Mouse (Mus musculus) neural tube, embryonic 12.5 days (tissue): ENCODE data around the gene Rasgrf1. TPM values are rescaled to one million over a fixed set of nuclear protein-coding genes. Genes with fewer than 3 reads are reported as not detected.

Source experiments
- ATAC-seq: fragments of 200-750 bp; cut with Nextera tagmentation; 2 replicates; pipeline ENCODE4 v1.8.0; 2017; ENCODE audit warnings: low read depth, mild to moderate bottlenecking, moderate TSS enrichment, moderate library complexity; ENCODE audit not compliant: low FRiP score
- H3K27ac ChIP-seq: fragments of 300-500 bp; sonication (generic); 2 replicates; pipeline ENCODE4 v1.5.1; 2016
- H3K27me3 ChIP-seq: fragments of 300-500 bp; sonication (generic); replicated peaks from 2 replicates; pipeline ENCODE4 v1.6.1; 2016; ENCODE audit warnings: mild to moderate bottlenecking
- H3K36me3 ChIP-seq: fragments of 300-500 bp; sonication (generic); 2 replicates; pipeline ENCODE4 v1.6.1; 2016; ENCODE audit warnings: mild to moderate bottlenecking
- H3K4me1 ChIP-seq: fragments of 300-500 bp; sonication (generic); 2 replicates; pipeline ENCODE4 v1.6.1; 2016
- H3K4me2 ChIP-seq: fragments of 300-500 bp; sonication (generic); replicated peaks from 2 replicates; pipeline ENCODE4 v1.6.1; 2016; ENCODE audit warnings: mild to moderate bottlenecking
- H3K4me3 ChIP-seq: fragments of 300-500 bp; sonication (generic); 2 replicates; pipeline ENCODE4 v1.5.1; 2016
- H3K9ac ChIP-seq: fragments of 300-500 bp; sonication (generic); 2 replicates; pipeline ENCODE4 v1.6.1; 2016; ENCODE audit warnings: mild to moderate bottlenecking
- H3K9me3 ChIP-seq: fragments of 300-500 bp; sonication (generic); 2 replicates; pipeline ENCODE4 v1.6.1; 2016; ENCODE audit warnings: mild to moderate bottlenecking
- WGBS: fragments of 180-500 bp; shearing (Covaris S2); methylation state at CpG from one replicate; pipeline ENCODE4 v1.1.7; 2016; 5-methylcytosine and 5-hydroxymethylcytosine counted together
- polyA plus RNA-seq: library from polyadenylated mRNA; unstranded; fragments of >200 nt; fragmentation: Nextera tagmentation; extraction: Ambion mirVana; gene quantifications from 2 replicates; pipeline ENCODE4 v1.2.1, GENCODE M21; 2016

The Rasgrf1 gene
- polyA plus RNA-seq, 1 experiment from 2014 or later, result 0.28 TPM

- 43% methylated on average over 3 of the region's 3 CpGs for WGBS
- ATAC-seq, result no peak
- no peak overlapping the region for H3K27ac ChIP-seq
- H3K36me3 ChIP-seq, result no peaks in the 10 kb centered on the region
- H3K27me3 ChIP-seq, result no peaks in the 10 kb centered on the region
- no peak overlapping the region for H3K4me2 ChIP-seq
- no peak overlapping the region for H3K9ac ChIP-seq
- H3K9me3 ChIP-seq, result no peaks in the 10 kb centered on the region
- H3K4me1 ChIP-seq, result no peaks in the 10 kb centered on the region
- no peak overlapping the region for H3K4me3 ChIP-seq
These were observed 69.5 kb downstream of the Rasgrf1 start for GRCm38 (mm10) chr9:89979248-89979647.

GRCm38 (mm10) chr9:89982256-89982655 is 72.5 kb downstream of the Rasgrf1 start:
- Histone ChIP-seq H3K4me2 (no peak overlapping the region), H3K27me3 (no peaks in the 10 kb centered on the region), H3K9me3 (no peaks in the 10 kb centered on the region), H3K4me3 (no peak overlapping the region), H3K27ac (no peak overlapping the region), H3K36me3 (no peaks in the 10 kb centered on the region), H3K4me1 (no peaks in the 10 kb centered on the region), H3K9ac (no peak overlapping the region)
- no peak for ATAC-seq
- WGBS, result 73% methylated on average over 1 of the region's 1 CpGs

GRCm38 (mm10) chr9:89988053-89988452 is 78.3 kb downstream of the Rasgrf1 start:
- no peak overlapping the region for H3K4me2 ChIP-seq
- no peaks in the 10 kb centered on the region for H3K4me1 ChIP-seq
- H3K4me3 ChIP-seq, result no peak overlapping the region
- no peaks in the 10 kb centered on the region for H3K27me3 ChIP-seq
- no peak overlapping the region for H3K9ac ChIP-seq
- 92% methylated on average over 3 of the region's 3 CpGs for WGBS
- H3K27ac ChIP-seq, result no peak overlapping the region
- no peaks in the 10 kb centered on the region for H3K9me3 ChIP-seq
- no peak for ATAC-seq
- no peaks in the 10 kb centered on the region for H3K36me3 ChIP-seq

GRCm38 (mm10) chr9:89988811-89989528 is 79.3 kb downstream of the Rasgrf1 start:
- Histone ChIP-seq H3K27me3 (no peaks in the 10 kb centered on the region), H3K9ac (no peak overlapping the region), H3K9me3 (no peaks in the 10 kb centered on the region), H3K4me1 (no peaks in the 10 kb centered on the region), H3K4me2 (no peak overlapping the region), H3K36me3 (no peaks in the 10 kb centered on the region), H3K27ac (no peak overlapping the region), H3K4me3 (no peak overlapping the region)
- no peak for ATAC-seq
- 91% methylated on average over 10 of the region's 10 CpGs for WGBS

GRCm38 (mm10) chr9:90006432-90006831 is 96.7 kb downstream of the Rasgrf1 start:
- no peak overlapping the region for H3K9ac ChIP-seq
- no peak overlapping the region for H3K27ac ChIP-seq
- no peaks in the 10 kb centered on the region for H3K9me3 ChIP-seq
- H3K4me1 ChIP-seq, result no peaks in the 10 kb centered on the region; the same call in 1 of the 2 replicates
- no peaks in the 10 kb centered on the region for H3K27me3 ChIP-seq
- no peak overlapping the region for H3K4me3 ChIP-seq
- no peaks in the 10 kb centered on the region for H3K36me3 ChIP-seq
- ATAC-seq, result no peak
- no peak overlapping the region for H3K4me2 ChIP-seq
- WGBS, result 93% methylated on average over 3 of the region's 3 CpGs

- Histone ChIP-seq H3K27ac (no peak overlapping the region), H3K4me2 (no peak overlapping the region), H3K4me3 (no peak overlapping the region), H3K27me3 (no peaks in the 10 kb centered on the region), H3K9me3 (no peaks in the 10 kb centered on the region), H3K4me1 (no peaks in the 10 kb centered on the region; the same call in 1 of the 2 replicates), H3K36me3 (no peaks in the 10 kb centered on the region), H3K9ac (no peak overlapping the region)
- no peak for ATAC-seq
- WGBS, result 25% methylated on average over 2 of the region's 2 CpGs
These were observed 97.4 kb downstream of the Rasgrf1 start for GRCm38 (mm10) chr9:90007094-90007493.

GRCm38 (mm10) chr9:90008138-90008537 is 98.4 kb downstream of the Rasgrf1 start:
- no peak overlapping the region for H3K9ac ChIP-seq
- H3K4me1 ChIP-seq, result no peaks in the 10 kb centered on the region; the same call in 1 of the 2 replicates
- WGBS, result 87% methylated on average over 6 of the region's 6 CpGs
- H3K27me3 ChIP-seq, result no peaks in the 10 kb centered on the region
- ATAC-seq, result no peak
- no peak overlapping the region for H3K27ac ChIP-seq
- H3K4me2 ChIP-seq, result no peak overlapping the region
- no peaks in the 10 kb centered on the region for H3K36me3 ChIP-seq
- no peak overlapping the region for H3K4me3 ChIP-seq
- no peaks in the 10 kb centered on the region for H3K9me3 ChIP-seq

GRCm38 (mm10) chr9:90011849-90012248 is 102.1 kb downstream of the Rasgrf1 start:
- H3K4me3 ChIP-seq, result no peak overlapping the region
- no peaks in the 10 kb centered on the region for H3K9me3 ChIP-seq
- no peak overlapping the region for H3K4me2 ChIP-seq
- H3K4me1 ChIP-seq, result no peaks in the 10 kb centered on the region; the same call in 1 of the 2 replicates
- no peaks in the 10 kb centered on the region for H3K27me3 ChIP-seq
- no peaks in the 10 kb centered on the region for H3K36me3 ChIP-seq
- no peak overlapping the region for H3K9ac ChIP-seq
- no peak for ATAC-seq
- WGBS, result 59% methylated on average over 2 of the region's 2 CpGs
- no peak overlapping the region for H3K27ac ChIP-seq

GRCm38 (mm10) chr9:90014649-90015048 is 104.9 kb downstream of the Rasgrf1 start:
- H3K27ac ChIP-seq, result no peak overlapping the region
- no peaks in the 10 kb centered on the region for H3K27me3 ChIP-seq
- H3K4me2 ChIP-seq, result no peak overlapping the region
- no peak overlapping the region for H3K9ac ChIP-seq
- H3K4me3 ChIP-seq, result no peak overlapping the region
- no peaks in the 10 kb centered on the region for H3K4me1 ChIP-seq
- 87% methylated on average over 3 of the region's 3 CpGs for WGBS
- no peak for ATAC-seq
- H3K9me3 ChIP-seq, result no peaks in the 10 kb centered on the region
- no peaks in the 10 kb centered on the region for H3K36me3 ChIP-seq

GRCm38 (mm10) chr9:90016204-90016603 is 106.5 kb downstream of the Rasgrf1 start:
- Histone ChIP-seq H3K27ac (no peak overlapping the region), H3K4me2 (no peak overlapping the region), H3K9me3 (no peaks in the 10 kb centered on the region), H3K4me3 (no peak overlapping the region), H3K36me3 (no peaks in the 10 kb centered on the region), H3K27me3 (no peaks in the 10 kb centered on the region), H3K9ac (no peak overlapping the region), H3K4me1 (no peaks in the 10 kb centered on the region)
- WGBS, result 77% methylated on average over 6 of the region's 6 CpGs
- ATAC-seq, result no peak

GRCm38 (mm10) chr9:90020866-90021265 is 111.2 kb downstream of the Rasgrf1 start:
- no peak for ATAC-seq
- 86% methylated on average over 6 of the region's 6 CpGs for WGBS
- Histone ChIP-seq H3K9me3 (no peaks in the 10 kb centered on the region), H3K4me3 (no peak overlapping the region), H3K27ac (no peak overlapping the region), H3K36me3 (no peaks in the 10 kb centered on the region), H3K27me3 (no peaks in the 10 kb centered on the region), H3K4me2 (no peak overlapping the region), H3K9ac (no peak overlapping the region), H3K4me1 (no peaks in the 10 kb centered on the region)

- Histone ChIP-seq H3K4me1 (no peaks in the 10 kb centered on the region), H3K4me2 (no peak overlapping the region), H3K9ac (no peak overlapping the region), H3K4me3 (no peak overlapping the region), H3K27me3 (no peaks in the 10 kb centered on the region), H3K36me3 (no peaks in the 10 kb centered on the region), H3K9me3 (no peaks in the 10 kb centered on the region), H3K27ac (no peak overlapping the region)
- 85% methylated on average over 4 of the region's 4 CpGs for WGBS
- no peak for ATAC-seq
These were observed 111.7 kb downstream of the Rasgrf1 start for GRCm38 (mm10) chr9:90021442-90021841.

GRCm38 (mm10) chr9:90027709-90028108 is 118.0 kb downstream of the Rasgrf1 start:
- 92% methylated on average over 6 of the region's 6 CpGs for WGBS
- Histone ChIP-seq H3K4me1 (no peaks in the 10 kb centered on the region), H3K4me2 (no peak overlapping the region), H3K4me3 (no peak overlapping the region), H3K27ac (no peak overlapping the region), H3K9me3 (no peaks in the 10 kb centered on the region), H3K27me3 (no peaks in the 10 kb centered on the region), H3K9ac (no peak overlapping the region), H3K36me3 (no peaks in the 10 kb centered on the region)
- no peak for ATAC-seq
